ENCODE assay signal across 21 mouse cellular contexts in the genomic region with DNA sequence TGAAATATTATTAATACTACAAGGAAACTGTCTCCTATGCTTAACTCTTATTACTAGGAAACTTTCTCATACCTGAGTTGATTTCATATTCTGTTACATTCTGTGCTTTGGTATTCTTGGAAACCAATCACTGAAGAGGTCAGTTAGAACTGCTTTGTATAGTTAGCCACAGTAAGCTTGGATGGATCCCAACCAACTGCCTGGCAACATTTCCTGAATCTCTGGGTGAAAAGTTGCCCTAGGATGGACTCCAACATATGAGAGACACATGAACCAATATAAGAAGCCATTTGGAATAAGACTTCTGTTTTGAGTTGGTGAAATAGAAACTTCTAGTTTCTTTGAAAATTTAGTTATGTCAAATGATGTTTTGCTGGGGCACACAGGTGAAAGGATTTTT. TPM values are rescaled to one million over a fixed set of nuclear protein-coding genes. Genes with fewer than 3 reads are reported as not detected.
"Had no signal": no experiment of that assay in that cellular context is flagged by ENCODE, and none has a peak within 500 bp of the region (broad histone marks: within the 10 kb centered on the region; RNA-seq: fewer than 3 reads in every experiment).

No protein-coding gene starts in this region.

- H3K36me3 ChIP-seq: midbrain, embryonic 10.5 days; midbrain, embryonic 12.5 days; neural tube, embryonic 13.5 days; neural tube, embryonic 15.5 days; stomach, embryonic 15.5 days had no signal

- H3K9ac ChIP-seq: lung, embryonic 14.5 days; midbrain, embryonic 12.5 days; neural tube, embryonic 13.5 days; neural tube, embryonic 15.5 days; stomach, embryonic 15.5 days had no signal

- H3K27ac ChIP-seq: midbrain, embryonic 10.5 days; midbrain, embryonic 12.5 days; neural tube, embryonic 13.5 days; neural tube, embryonic 15.5 days; stomach, embryonic 15.5 days; stomach, postnatal 0 days had no signal

- H3K27me3 ChIP-seq: midbrain, embryonic 12.5 days; neural tube, embryonic 13.5 days; neural tube, embryonic 15.5 days; stomach, embryonic 15.5 days had no signal

- DNase-seq: lung, adult 18-20 months; lung, embryonic 14.5 days; lung, postnatal 10 days; lung, postnatal 4 days; midbrain, embryonic 14.5 days; retina, postnatal 1 day; right cerebral cortex, postnatal 14 days; thymus, adult 2 months; thymus, postnatal 25 days; thymus, postnatal 4 days had no signal

- H3K9me3 ChIP-seq: midbrain, embryonic 10.5 days; midbrain, embryonic 12.5 days; neural tube, embryonic 13.5 days; neural tube, embryonic 15.5 days; stomach, embryonic 15.5 days had no signal

- H3K4me3 ChIP-seq: midbrain, embryonic 10.5 days; midbrain, embryonic 12.5 days; myocyte; neural tube, embryonic 13.5 days; neural tube, embryonic 15.5 days; stomach, embryonic 15.5 days had no signal

- ATAC-seq: midbrain, embryonic 16.5 days had no signal

- H3K4me2 ChIP-seq: lung, embryonic 14.5 days; midbrain, embryonic 12.5 days; neural tube, embryonic 13.5 days; neural tube, embryonic 15.5 days; stomach, embryonic 15.5 days had no signal

- H3K4me1 ChIP-seq: neural tube, embryonic 13.5 days; neural tube, embryonic 15.5 days; stomach, embryonic 15.5 days had no signal

RNA-seq across cellular contexts. Expression of gene Tcf23, which starts 56.2 kb away (rescaled TPM):
- total RNA-seq: megakaryocyte, adult 5-6 weeks; megakaryocyte-erythroid progenitor cell, adult 5-6 weeks had no signal
- polyA plus RNA-seq: midbrain, embryonic 12.5 days; midbrain, embryonic 16.5 days; neural tube, embryonic 11.5 days; neural tube, embryonic 13.5 days; neural tube, embryonic 15.5 days had no signal
